Mouse (Mus musculus) ovary, postnatal 36 days (tissue): ENCODE measurements around the gene Ctcf.

ENCODE experiments used
- DNase-seq: peaks from one replicate; pipeline ENCODE4 v3.0.0; 2022; ENCODE audit warnings: low spot score, mixed read lengths

The Ctcf gene

DNA sequence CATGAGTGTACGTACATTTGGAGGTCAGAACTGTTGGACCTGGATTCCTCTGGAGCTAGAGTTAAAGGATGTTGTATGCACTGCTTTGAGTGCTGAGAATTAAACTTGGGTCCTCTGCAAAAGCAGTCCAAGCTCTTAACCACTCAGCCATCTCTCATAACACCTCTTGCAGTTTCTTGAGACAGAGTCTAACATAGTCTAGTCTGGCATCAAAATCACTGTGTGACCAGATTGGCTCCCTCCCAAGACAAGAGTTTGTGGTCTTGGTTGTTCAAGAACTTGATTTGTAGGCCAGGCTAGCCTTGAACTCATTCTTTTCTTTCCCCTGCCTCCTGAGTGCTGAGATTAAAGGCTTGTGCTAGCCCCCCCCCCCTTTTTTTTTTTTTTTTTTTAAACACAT, 12.6 kb downstream of the Ctcf start:
- no peak for DNase-seq

DNA sequence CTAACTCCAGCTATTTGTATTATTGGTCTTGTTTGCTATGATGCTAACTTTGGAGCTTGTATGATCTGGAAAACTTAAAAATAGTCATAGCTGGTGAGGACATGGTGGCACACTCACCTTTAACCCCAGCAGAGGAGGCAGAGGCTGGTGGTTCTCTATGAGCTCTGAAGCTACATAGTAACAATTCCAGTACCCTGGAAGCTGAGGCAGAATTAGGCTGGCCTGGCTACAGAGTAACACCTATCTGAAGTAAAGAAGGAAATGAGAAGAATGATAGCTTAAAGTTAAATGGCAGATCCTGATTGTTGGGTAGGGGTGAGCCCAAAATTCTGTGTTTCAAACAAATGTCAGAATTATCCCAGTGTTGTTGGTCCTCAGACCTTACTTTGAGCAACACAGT, 21.3 kb downstream of the Ctcf start:
- DNase-seq: no peak

DNA sequence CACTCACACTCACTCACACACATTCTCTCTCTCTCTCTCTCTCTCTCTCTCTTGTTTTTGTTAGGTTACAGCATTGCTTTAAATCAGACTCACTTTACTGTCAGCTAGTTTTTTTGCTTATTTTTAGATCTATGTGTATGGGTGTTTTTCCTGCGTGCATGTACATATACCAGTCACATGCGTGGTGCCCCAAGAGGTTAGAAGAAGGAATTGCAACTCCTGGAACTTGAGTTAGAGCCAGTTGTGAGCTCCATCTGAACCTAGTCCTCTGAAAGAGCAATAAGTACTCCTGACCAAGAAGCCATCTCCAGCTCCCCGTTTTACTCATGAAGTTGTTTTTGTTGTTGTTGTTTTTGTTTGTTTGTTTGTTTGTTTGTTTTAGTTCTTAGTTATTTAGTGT, 24.8 kb downstream of the Ctcf start:
- DNase-seq: no peak

DNA sequence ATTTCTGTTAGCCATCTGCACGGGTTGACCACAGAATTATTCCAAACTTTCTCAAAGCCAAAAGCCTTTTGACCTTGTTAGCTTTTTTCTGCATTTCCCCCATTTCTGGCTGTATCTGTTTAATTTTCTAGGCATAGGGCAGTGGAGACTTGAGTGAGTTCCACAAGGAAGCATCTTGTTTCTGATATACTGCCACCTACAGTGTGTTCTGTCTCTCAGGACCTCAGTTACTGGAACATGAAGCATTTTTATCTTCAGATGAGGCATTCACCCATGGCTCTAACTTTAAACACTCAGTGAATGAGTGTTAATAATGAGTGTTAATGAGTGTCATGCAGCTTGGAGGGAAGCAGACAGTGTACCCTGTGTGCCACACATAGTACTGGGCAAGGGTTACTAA, 41.5 kb downstream of the Ctcf start:
- DNase-seq: no peak

DNA sequence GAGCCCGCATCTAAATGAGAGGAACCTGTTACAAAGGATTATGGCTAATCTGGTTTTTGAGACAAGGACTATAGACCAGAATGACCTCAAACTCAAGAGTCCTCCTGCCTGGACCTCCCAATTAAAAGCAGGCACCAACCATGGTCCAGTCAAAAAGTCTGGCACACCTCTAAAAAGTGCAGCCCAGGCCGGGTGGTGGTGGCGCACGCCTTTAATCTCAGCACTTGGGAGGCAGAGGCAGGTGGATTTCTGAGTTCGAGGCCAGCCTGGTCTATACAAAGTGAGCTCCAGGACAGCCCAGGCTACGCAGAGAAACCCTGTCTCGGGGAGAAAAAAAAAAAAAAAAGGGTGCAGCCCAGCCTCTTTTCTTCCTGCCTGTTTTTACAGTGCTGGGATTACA, 49.0 kb downstream of the Ctcf start:
- no peak for DNase-seq

DNA sequence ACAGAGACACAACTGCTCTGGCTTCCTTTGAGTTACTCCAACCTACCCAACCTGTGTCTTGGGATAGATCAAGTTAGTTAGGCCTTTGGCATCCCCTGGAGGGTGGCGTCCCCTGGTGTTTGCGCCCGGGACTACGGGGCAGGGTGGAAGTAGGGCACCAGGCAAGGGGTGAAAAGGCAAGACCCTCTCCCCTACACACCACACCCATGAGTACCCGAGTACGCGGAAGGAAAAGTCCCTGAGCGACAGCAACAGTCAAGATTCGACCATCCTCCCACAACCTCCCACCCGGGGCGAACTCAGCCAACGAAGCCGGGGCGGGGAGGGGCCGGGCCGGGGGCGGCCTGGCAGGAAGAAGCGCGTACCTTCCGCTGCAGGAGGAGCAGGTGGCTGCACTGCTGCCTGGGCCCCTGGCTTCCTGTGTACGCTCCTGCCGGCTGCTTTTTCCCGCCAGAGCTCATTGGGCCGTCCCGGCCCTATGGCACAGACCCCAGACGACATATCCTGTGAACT, 49.5 kb downstream of the Ctcf start, which contains the start of gene Carmil2:
TSS of gene Carmil2 (plus strand) at position 479 of the 513 bp plus-strand sequence.
- peak; percentile 58 for DNase-seq

DNA sequence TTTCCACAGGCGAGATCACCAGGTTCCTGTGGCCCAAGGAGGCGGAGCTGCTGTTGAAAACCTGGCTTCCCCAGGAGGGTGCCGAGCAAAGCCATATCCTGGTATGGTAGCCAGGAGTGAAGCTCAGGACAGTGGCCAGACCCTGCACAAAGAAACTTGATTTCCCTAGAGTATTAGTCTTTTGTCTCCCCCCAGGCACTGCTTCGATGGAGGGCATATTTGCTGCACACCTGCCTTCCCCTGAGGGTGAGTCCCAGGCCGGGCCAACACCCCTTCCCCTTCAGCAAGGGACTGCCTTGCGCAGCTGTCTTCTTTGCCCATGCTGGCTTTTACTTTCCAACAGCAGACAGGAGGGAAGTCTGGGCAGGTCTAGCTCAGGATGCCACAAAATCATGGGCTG, 50.2 kb downstream of the Ctcf start:
- no peak for DNase-seq

DNA sequence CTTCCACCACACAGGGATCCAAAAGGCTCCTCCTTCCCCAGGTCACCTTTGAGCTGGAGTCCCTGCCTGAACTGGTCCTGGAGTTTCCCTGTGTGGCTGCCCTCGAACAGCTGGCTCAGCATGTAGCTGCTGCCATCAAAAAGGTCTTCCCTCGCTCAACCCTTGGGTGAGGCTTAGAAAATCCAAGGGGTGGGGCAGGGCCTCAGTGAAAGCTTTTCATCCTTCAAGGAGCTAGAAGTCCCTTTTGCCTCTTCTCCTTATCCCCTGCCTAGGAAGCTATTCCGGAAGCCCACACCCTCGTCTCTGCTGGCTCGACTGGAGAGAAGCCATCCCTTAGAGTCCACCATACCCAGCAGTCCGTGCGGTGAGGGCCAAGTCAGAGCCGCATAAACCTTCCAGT, 51.1 kb downstream of the Ctcf start:
- DNase-seq: no peak

DNA sequence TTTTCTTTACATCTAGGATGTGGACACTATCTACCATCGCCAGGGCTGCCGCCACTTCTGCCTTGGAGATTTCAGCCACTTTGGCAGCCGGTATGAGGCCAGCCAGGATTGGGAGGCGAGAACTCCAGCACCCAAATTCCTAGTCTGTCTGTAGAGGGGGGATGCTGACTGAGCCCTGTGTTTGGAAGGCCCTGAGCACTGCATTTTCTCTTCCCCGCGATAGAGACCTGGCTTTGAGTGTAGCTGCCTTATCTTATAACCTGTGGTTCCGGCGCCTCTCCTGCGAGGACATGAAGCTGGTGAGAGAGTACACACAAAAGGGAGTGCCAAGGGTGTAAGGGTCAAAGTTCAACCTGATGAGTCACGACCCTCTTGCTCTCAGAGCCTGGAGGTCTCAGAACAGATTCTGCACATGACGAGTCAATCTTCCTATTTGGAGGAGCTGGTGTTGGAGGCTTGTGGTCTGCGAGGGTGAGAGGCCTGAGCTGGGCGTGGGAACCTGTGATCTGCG, 51.9 kb downstream of the Ctcf start:
- DNase-seq: no peak

DNA sequence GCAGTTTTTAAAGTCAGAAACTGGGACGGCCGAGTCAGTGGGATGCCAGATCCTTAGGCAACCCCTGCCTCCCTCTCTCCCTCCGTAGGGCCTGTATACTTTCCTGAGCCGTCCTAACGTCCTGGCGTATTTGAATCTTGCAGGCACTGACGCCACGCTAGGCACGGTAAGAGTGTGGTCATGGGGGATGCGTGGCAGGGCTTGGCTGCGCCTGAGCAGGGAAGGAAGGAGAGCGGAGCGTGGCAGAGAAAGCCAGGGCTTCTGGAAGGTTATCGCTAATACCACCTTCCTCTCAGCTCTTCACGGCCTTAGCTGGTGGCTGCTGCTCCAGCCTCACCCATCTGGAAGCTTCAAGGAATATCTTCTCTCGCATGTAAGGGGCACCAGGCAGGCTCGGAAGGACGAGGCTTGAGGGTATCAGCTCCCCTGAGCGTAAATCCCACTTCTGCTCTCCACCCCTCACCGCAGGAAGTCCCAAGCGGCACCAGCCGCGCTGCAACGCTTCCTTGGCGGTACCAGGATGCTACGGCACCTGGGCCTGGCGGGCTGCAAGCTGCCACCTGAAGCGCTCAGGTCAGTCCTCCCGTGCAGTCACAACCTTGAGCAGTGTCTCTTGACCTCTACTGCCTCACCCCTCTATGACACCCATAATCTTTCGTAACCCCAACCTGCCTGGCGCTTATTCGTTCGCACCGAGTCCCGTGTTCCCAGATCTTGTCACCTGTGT, 53.1 kb downstream of the Ctcf start:
- DNase-seq: no peak

DNA sequence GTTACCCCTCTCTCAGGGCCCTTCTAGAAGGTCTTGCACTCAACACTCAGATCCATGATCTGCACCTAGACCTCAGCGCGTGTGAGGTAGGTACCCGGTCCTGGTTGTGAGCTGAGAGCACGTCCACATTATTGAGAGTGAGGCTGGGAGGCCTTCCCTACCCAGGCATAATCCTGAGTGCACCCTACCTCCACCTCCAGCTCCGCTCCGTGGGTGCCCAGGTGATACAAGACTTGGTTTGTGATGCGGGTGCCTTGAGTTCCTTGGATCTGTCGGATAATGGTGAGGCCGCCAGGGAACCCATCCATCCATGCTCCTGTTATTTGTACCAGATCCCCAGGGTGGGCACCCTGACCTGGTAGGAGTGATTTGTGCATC, 53.6 kb downstream of the Ctcf start:
- DNase-seq: no peak

DNA sequence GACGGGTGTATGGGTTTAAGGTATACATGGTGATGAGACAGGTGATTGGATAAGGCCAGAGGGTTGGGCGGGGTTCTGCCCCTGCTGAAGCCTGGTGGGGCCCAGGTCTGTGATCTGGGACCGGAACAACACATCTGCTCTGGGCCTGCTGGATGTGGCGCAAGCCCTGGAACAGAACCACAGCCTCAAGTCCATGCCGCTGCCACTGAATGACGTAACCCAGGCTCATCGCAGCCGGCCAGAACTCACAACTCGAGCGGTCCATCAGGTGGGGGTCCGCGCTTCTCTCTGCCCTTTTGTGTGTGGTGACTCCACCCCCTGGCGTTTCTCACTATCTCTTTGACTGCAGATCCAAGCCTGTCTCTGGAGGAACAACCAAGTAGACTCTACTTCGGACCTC, 54.6 kb downstream of the Ctcf start:
- no peak for DNase-seq

DNA sequence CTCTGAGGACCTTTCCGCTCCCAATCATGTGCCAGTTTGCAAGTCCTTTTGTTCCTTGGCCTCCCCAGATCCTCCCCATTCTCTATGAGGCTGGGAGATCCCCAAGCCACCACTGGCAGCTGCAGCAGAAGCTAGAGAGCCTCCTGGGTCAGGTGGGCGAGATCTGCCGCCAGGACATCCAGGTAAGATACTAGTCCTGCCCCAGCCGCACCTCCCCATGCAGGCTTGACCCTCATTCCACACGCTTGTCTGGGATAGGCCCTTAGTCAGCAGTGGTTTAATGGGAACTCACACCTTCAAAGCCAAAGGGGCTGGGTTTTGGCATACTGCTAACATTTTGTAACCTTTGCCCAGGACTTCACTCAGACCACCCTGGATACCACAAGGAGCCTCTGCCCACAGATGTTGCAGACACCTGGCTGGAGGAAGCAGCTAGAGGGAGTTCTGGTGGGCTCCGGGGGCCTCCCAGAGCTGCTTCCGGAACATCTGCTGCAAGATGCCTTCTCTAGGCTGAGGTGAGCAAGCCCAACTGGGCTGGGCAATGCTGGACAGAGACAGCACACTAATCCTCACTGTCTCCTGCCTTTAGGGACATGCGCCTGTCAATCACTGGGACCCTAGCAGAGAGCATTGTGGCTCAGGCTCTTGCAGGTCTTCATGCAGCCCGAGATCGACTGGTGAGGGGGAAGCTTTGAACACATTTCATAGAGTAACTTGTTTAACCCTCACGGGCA, 56.2 kb downstream of the Ctcf start:
- no peak for DNase-seq

DNA sequence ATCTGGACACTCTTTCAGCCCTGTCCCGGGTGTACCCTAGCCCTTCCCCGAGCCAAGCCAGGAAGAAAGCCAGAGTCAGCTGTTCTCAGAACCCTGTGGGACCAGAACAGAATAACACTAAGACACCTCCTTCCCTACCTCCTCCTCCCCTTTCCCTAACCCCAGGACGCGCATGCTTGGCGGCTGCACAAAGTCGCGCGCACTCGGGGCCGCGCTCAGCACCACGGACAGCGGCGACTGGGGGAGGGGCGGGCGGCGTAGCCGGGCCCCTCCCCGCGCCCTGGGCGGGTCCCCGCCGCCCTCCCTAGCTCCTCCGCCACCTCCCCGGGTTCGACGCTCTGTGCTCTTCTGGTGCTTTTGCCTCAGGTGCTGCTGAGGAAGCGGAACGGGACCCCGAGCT, 57.3 kb downstream of the Ctcf start:
- DNase-seq: peak; percentile 72

DNA sequence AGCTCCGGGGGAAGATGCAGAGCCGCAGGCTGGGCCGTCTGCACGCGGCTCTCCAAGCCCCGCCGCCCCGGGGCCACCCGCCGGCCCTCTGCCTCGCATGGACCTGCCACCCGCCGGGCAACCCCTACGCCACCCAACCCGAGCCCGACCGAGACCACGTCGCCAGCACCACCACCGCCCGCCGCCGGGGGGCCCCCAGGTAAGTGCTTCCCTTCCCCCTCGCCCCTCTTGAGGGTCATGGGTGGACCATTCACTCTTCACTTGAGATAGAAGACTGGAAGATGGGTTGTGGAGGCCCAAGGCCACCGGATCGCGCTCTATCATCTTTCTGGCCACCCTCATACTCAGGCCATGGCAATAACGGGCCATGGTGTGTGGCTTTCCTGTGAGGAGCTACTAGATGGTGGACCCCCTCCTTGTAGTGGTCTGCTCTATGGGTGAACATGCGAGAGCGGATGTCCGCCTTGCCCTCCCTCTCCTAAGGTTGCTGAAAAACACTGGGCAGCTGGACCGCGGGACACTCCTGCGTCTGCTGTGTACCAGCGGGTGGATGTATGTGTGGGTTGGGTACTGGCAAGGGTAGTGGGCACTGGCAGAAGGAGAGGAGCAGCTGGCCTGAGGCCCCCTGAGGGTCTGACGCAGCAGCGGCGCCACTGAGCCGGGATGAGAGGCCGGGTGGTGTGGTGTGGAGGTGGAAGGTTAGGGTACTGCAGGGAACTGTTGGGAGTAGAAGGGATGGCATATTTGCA, 57.9 kb downstream of the Ctcf start:
- no peak for DNase-seq

DNA sequence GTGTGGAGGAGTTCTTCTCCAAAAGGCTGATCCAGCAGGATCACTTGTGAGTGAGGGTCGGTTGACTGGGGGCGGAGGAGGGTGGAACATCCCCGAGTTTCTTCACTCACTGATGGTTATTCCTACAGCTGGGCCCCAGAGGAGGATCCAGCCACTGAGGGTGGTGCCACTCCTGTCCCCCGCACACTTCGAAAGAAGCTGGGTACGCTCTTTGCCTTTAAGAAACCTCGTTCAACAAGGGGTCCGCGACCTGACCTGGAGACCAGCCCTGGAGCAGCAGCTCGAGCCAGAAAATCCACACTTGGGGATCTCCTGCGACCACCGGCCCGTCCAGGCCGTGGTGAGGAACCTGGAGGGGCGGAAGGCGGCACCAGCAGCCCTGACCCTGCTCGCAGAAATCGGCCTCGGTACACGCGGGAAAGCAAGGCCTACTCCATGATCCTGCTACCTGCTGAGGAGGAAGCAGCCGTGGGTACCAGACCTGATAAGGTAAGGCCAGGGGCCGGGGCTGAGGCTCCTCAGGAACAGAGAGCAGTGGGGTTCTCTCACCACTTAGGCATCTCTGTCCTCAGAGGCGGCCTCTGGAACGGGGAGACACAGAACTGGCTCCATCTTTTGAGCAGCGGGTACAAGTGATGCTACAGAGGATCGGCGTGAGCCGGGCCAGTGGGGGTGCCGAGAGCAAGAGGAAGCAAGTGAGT, 58.9 kb downstream of the Ctcf start:
- no peak for DNase-seq

DNA sequence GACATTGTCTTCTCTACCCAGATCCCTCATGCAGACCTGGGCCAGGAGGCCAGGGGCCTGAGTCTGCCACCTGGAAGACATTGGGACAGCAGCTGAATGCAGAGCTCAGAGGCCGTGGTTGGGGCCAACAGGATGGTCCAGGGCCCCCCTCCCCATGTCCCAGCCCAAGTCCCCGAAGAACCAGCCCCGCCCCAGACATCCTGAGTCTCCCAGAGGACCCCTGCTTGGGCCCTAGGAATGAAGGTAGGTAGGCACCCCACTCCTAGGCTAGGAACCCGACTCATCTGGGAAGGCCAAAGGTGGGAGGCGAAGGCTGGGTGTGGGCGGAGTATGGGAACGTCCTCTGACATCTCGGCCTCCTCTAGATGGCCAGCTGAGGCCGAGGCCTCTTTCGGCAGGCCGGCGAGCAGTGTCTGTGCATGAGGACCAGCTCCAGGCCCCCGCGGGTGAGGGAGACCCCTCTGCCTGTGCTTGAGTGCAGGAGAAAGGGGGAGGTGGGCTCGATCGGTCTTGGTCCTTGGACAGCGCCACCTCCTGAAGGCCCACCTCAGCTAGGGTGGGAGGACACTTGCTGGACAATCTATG, 60.9 kb downstream of the Ctcf start:
- no peak for DNase-seq

DNA sequence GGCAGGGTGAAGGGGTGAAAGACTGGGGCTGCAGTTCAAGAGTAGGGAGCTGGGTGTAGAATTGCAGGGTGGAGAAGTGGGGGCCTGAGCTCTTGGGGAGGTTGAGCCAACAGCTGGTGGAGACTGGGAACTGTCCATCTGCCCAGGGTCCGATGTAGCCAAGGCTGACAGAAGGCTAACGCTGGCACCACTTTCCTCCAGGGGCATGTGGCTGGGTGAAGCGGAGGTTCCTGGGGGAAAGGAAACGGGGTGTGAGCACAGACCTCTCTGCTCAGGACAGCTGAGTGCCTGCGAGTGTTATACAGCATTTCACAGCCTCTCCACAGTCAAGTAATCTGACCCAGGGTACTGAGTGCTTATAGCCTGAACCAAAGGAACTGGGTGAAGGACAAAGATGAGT, 62.4 kb downstream of the Ctcf start:
- DNase-seq: no peak

DNA sequence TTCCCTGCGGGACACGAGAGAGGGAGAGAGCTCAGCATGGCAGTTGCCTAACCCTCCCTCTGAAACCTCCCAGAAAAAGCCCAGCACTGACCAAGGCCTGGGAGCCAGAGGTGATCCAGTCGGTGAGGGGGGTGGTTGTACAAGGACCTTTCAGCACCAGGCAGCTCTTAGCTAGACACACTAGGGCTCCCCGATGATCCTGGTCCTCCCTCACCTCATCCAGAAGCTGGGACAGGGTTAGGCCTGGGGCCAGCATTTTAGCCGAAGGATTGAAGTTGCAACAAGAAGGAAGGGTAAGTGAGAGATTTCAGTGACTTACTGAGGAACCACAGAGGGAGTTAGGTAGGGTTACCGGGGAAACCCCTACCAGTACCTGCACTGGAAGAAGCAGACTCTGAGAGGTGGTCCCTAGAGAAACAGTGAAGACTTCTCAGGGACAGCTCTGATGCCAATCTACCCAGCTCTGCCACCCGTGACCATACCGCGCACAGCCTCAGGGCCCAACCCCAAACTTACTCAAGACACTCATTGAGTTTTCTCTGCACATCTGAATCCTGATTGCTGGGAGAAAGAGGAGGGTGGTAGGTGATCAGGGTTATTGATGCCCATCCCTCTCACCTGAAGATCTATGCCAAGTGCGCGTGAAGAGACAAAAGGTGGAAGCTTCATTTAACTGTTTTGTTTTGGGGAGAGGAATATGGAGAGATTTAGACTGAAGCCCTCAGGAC, 63.3 kb downstream of the Ctcf start:
- no peak for DNase-seq

DNA sequence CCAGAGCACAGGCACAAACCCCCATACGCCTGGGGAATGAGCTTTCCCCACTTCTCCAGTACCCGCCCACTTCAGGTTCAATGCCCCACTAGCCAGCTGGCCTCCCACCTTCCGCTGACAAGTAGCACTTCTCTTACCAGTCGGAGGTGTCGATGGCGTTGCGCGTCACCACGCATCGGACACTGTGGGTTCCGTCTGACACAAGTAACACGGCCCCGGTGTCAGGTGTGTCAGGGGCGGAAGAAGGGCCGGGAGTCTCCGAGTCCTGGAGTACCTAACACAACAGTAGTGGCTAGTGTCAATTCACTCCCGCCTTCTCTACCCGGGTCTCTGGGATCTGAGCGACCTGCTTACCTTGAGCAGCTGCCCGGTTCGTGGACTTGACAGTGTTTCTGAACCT, 64.2 kb downstream of the Ctcf start:
- DNase-seq: no peak
